Mouse (Mus musculus) limb, embryonic 14.5 days (tissue): ENCODE measurements around the gene Tmem255a. TPM values are rescaled to one million over a fixed set of nuclear protein-coding genes. Genes with fewer than 3 reads are reported as not detected.

Experiments used
- ATAC-seq: fragments of 200-750 bp; cut with Nextera tagmentation; 2 replicates; pipeline ENCODE4 v1.8.0; 2017; ENCODE audit warnings: low read depth, moderate number of reproducible peaks, moderate TSS enrichment; ENCODE audit not compliant: low FRiP score
- DNase-seq: peaks from one replicate; pipeline ENCODE4 v3.0.0-alpha.2; 2015; ENCODE audit warnings: low spot score
- H3K27ac ChIP-seq: fragments of 300-500 bp; sonication (generic); replicated peaks from 2 replicates; pipeline ENCODE4 v1.5.1; 2014; ENCODE audit warnings: low read depth, mild to moderate bottlenecking, low read length, moderate library complexity, mixed read lengths
- H3K27me3 ChIP-seq: fragments of 300-500 bp; sonication (generic); 2 replicates; pipeline ENCODE4 v1.6.1; 2014; ENCODE audit warnings: low read length, mixed read lengths; ENCODE audit not compliant: control insufficient read depth, insufficient read depth
- H3K36me3 ChIP-seq: fragments of 300-500 bp; sonication (generic); 2 replicates; pipeline ENCODE4 v1.6.1; 2014; ENCODE audit warnings: mild to moderate bottlenecking, low read length, moderate library complexity, mixed read lengths; ENCODE audit not compliant: control insufficient read depth, insufficient read depth
- H3K4me1 ChIP-seq: fragments of 300-500 bp; sonication (generic); 2 replicates; pipeline ENCODE4 v1.6.1; 2014; ENCODE audit warnings: antibody characterized with exemption, low read length, mixed read lengths; ENCODE audit not compliant: control insufficient read depth, insufficient read depth
- H3K4me2 ChIP-seq: fragments of 300-500 bp; sonication (generic); replicated peaks from 2 replicates; pipeline ENCODE4 v1.6.1; 2014; ENCODE audit warnings: low read depth, mild to moderate bottlenecking, low read length, moderate library complexity; ENCODE audit not compliant: severe bottlenecking
- H3K4me3 ChIP-seq: fragments of 300-500 bp; sonication (generic); replicated peaks from 2 replicates; pipeline ENCODE4 v1.5.1; 2014; ENCODE audit warnings: low read length
- H3K9ac ChIP-seq: fragments of 300-500 bp; sonication (generic); 2 replicates; pipeline ENCODE4 v1.6.1; 2014; ENCODE audit warnings: mild to moderate bottlenecking, low read depth, low read length, moderate library complexity; ENCODE audit not compliant: severe bottlenecking
- H3K9me3 ChIP-seq: fragments of 300-500 bp; sonication (generic); 2 replicates; pipeline ENCODE4 v1.6.1; 2016; ENCODE audit warnings: low read length; ENCODE audit not compliant: control insufficient read depth
- POLR2A ChIP-seq: fragments of 200-500 bp; IDR thresholded peaks from 2 replicates; pipeline ENCODE4 v1.8.0; 2012; ENCODE audit warnings: inconsistent platforms, mild to moderate bottlenecking, moderate library complexity, borderline replicate concordance; ENCODE audit not compliant: insufficient read depth, insufficient read length; ENCODE audit errors: extremely low read depth
- WGBS: fragments of 180-500 bp; shearing (Covaris S2); extraction: QIAGEN DNeasy Blood & Tissue Kit; methylation state at CpG from one replicate; pipeline ENCODE4 v1.1.7; 2014; 5-methylcytosine and 5-hydroxymethylcytosine counted together
- polyA plus RNA-seq, 2 experiments: library from polyadenylated mRNA; depleted of rRNA in 1 of 2; stranded (reverse) in 1 of 2; unstranded in 1 of 2; fragments of >200 nt; fragmentation: Nextera tagmentation in 1 of 2; extraction: Ambion mirVana in 1 of 2; gene quantifications; 2 replicates each; pipeline versions ENCODE4 v1.2.1 to v1.2.3; 2012 to 2014

Gene Tmem255a
- polyA plus RNA-seq (2012; rRNA removed) = 26.0 and 31.8 TPM in 2 replicates
- 37.7 and 39.4 TPM in 2 replicates for polyA plus RNA-seq (2014; fragmentation: Nextera tagmentation; extraction: Ambion mirVana)

DNA sequence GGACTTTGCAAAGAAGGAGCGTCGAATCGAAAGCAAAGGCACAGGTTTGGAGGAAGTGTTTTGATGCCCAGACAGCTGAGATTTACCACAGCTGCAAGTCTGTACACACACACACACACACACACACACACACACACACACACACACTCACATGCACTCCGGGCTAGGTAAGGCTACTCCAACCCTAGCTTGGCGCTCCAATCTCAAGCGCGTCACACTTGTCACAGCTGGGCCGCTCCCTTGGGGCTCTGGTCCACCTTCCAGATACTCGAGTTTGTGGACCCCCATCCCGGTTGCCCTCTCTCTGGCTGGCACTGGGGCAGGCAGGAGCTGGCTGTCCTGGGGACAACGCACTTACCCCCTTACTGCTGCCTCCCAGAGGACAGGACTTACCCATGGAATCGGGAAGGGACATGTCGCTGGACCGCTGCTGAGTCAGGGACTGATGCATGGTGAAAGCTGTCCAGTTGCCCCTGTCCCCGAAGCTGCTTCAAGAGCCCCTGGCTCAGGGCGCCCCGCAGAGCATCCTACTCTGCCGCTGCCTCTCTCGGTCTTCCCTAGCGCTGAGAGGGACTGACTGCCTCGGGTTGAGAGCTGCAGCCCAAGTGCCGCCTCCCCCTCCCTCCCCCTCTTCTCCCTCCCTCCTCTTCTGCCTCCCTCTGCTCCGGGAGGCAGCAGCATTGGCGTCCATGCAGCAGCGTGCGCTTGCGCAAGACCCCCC is at the start of gene Tmem255a:
Gene Tmem255a (minus strand): TSS at position 589 of the 721 bp plus-strand sequence.
- Histone ChIP-seq H3K9ac (peak within 1 kb of the TSS; percentile 26; the same call in 1 of the 2 replicates), H3K27me3 (no peaks in the 10 kb centered on the region; the same call in 1 of the 2 replicates), H3K27ac (no peak within 1 kb of the TSS), H3K4me2 (peak within 1 kb of the TSS; percentile 64), H3K9me3 (no peaks in the 10 kb centered on the region), H3K4me1 (no peaks in the 10 kb centered on the region), H3K36me3 (no peaks in the 10 kb centered on the region), H3K4me3 (peak within 1 kb of the TSS; percentile 35)
- no peak for TF ChIP-seq POLR2A
- 29% methylated on average over 22 of the region's 27 CpGs for WGBS
- ATAC-seq (peak; percentile 81; the same call in 1 of the 2 replicates), DNase-seq (no peak)

DNA sequence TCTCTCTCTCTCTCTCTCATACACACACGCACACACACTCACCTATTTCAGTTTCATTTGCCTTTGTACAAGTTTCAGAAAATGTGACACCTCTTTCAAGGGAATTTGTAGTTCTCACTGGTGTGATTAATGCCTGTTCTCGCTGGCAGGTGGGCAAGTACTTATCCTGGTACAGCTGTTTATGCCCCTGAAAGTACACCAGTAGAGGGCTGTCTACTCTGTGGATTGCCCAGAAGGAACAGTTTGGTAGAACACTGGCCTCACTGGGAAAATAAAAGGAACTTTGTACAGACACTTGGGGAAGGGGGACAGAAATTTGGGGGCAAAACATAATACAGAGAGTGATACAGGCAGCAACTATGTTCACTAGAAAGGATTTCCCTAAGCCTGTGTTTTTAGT is 7.4 kb upstream of the Tmem255a start:
- no peak overlapping the region for H3K4me2 ChIP-seq
- WGBS = 31% methylated on average over 2 of the region's 2 CpGs
- no peak for ATAC-seq

DNA sequence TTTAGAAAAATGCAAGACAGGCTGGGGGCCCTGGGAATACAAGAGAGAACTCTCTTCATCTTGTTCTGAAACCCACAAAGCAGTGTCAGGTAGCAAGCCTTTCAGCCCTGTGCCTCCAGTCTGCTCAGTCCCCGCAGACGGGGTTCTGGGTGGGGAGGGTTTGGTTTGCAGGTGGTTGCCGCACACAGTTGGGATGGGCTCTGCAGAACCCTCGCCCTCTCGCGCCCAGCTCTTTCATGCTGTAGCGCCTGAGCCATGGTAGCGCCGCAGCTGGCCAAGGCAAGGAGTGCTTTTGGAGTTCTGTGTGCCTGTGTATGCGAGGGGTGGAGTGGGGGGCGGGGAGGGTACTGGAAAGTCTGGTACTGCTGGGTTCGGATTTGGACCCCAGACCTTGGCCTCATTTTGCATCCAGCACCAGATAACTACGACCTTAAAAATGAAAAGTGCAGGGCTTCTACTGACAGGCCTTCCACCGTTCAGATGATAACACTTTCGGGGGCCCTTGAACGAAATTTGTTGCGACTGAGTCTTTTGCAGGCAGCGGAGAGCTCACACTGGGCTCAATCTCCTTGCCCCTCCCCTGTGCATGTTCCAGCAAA is 1.8 kb downstream of the Tmem255a start:
- no peaks in the 10 kb centered on the region for H3K4me1 ChIP-seq
- H3K36me3 ChIP-seq = no peaks in the 10 kb centered on the region
- WGBS = 19% methylated on average over 18 of the region's 18 CpGs
- no peak overlapping the region for H3K9ac ChIP-seq
- TF ChIP-seq POLR2A = no peak
- H3K4me2 ChIP-seq = peak overlapping the region; percentile 64
- ATAC-seq (no peak), DNase-seq (no peak)
- H3K27ac ChIP-seq = no peak overlapping the region
- H3K27me3 ChIP-seq = no peaks in the 10 kb centered on the region; the same call in 1 of the 2 replicates
- H3K4me3 ChIP-seq = peak overlapping the region; percentile 35
- no peaks in the 10 kb centered on the region for H3K9me3 ChIP-seq

More for the DNA sequence above, 7.4 kb upstream of the Tmem255a start:
- Histone ChIP-seq H3K27ac (no peak overlapping the region), H3K9me3 (no peaks in the 10 kb centered on the region), H3K27me3 (no peaks in the 10 kb centered on the region), H3K9ac (no peak overlapping the region), H3K4me1 (no peaks in the 10 kb centered on the region), H3K36me3 (no peaks in the 10 kb centered on the region), H3K4me3 (no peak overlapping the region)
- no peak for DNase-seq
- TF ChIP-seq POLR2A = no peak

DNA sequence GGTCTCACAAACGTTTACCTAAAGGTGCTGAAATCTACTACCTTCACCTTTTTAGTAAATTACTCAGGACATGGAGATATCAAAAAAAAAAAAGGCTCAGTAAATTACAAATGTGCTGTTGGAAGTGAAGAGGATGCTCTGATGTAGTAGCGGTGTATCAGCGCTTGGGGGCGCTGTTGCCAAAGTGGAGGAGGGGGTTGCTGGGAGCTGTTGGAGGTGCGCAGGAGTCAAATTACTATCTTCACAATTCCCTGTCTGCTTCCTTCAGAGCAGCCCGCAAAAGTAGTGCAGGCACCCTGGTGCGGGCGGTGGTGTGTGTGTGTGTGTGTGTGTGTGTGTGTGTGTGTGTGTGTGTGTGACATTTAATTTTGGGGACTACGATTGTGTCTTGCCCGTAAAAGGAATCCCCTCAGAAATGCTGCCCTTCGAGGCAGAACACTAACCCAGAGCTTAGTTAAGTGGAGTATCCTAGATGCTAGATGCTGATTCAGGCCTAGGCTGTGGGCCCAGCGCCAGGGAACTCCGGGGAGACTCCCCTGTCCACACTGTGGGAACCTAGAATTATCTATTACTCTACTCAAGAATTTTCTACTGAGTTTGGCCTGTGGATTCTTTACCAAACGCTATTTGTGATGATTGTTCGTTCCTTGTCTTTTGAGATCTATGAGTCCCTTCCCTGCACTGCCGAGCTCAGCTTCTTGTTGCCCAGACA is 2.4 kb downstream of the Tmem255a start:
- WGBS = 17% methylated on average over 15 of the region's 16 CpGs
- DNase-seq (peak; percentile 33), ATAC-seq (no peak)
- Histone ChIP-seq H3K36me3 (no peaks in the 10 kb centered on the region), H3K4me3 (peak overlapping the region; percentile 35; the same call in 1 of the 2 replicates), H3K9ac (no peak overlapping the region), H3K27me3 (no peaks in the 10 kb centered on the region; the same call in 1 of the 2 replicates), H3K27ac (no peak overlapping the region), H3K9me3 (no peaks in the 10 kb centered on the region), H3K4me1 (no peaks in the 10 kb centered on the region), H3K4me2 (peak overlapping the region; percentile 64; the same call in 1 of the 2 replicates)
- TF ChIP-seq POLR2A = no peak

DNA sequence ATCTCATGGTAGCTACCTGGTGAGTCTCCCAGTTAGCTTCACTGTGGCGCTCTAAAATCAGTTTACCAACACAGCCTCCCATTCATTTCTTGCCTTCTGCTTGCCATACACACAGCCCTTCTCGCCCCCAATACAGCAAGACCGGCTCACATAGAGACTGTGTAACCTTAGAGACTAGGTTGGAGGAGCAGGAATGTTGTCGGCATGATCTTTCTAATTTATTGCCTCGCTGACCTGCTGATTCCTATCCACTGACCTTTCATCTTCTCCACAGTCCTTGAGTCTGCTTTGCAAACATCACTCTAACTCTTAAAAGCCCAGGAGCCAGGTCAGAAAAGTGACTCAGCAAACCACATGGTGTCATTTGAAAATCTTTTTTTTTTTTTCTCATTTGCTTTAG is 4.6 kb downstream of the Tmem255a start:
- Histone ChIP-seq H3K27ac (no peak overlapping the region), H3K36me3 (no peaks in the 10 kb centered on the region), H3K4me3 (no peak overlapping the region), H3K4me1 (no peaks in the 10 kb centered on the region), H3K9ac (no peak overlapping the region), H3K9me3 (no peaks in the 10 kb centered on the region), H3K27me3 (no peaks in the 10 kb centered on the region; the same call in 1 of the 2 replicates), H3K4me2 (no peak overlapping the region)
- DNase-seq (no peak), ATAC-seq (no peak)
- 44% methylated on average over 5 of the region's 5 CpGs for WGBS
- TF ChIP-seq POLR2A = no peak
